Mouse (Mus musculus): ENCODE measurements around the gene Lpp.

GRCm38 (mm10) chr16:24901139-24901859 is 508.0 kb downstream of the Lpp start:
- TF ChIP-seq CTCF (IDR thresholded peaks at IDR 0.05; ENCODE audit: control insufficient read depth, insufficient read depth, low read length), result no peak
- TF ChIP-seq POLR2A (IDR thresholded peaks at IDR 0.05; ENCODE audit: borderline replicate concordance, control insufficient read depth, low read depth, low read length), result no peak
